Mouse (Mus musculus) embryonic facial prominence, embryonic 15.5 days (tissue): ENCODE results near the gene Pkn3. TPM values are rescaled to one million over a fixed set of nuclear protein-coding genes. Genes with fewer than 3 reads are reported as not detected.

Experiments
- ATAC-seq: fragments of 200-750 bp; cut with Nextera tagmentation; 2 replicates; pipeline ENCODE4 v1.8.0; 2017; ENCODE audit warnings: low read depth, moderate TSS enrichment; ENCODE audit not compliant: insufficient number of reproducible peaks, low FRiP score, low TSS enrichment
- H3K27ac ChIP-seq: fragments of 300-500 bp; sonication (generic); replicated peaks from 2 replicates; pipeline ENCODE4 v1.5.1; 2015; ENCODE audit warnings: mild to moderate bottlenecking, inconsistent platforms
- H3K27me3 ChIP-seq: fragments of 300-500 bp; sonication (generic); 2 replicates; pipeline ENCODE4 v1.6.1; 2015; ENCODE audit warnings: inconsistent platforms
- H3K36me3 ChIP-seq: fragments of 300-500 bp; sonication (generic); 2 replicates; pipeline ENCODE4 v1.6.1; 2015; ENCODE audit warnings: mild to moderate bottlenecking, inconsistent platforms
- H3K4me1 ChIP-seq: fragments of 300-500 bp; sonication (generic); 2 replicates; pipeline ENCODE4 v1.6.1; 2015; ENCODE audit warnings: inconsistent platforms
- H3K4me2 ChIP-seq: fragments of 300-500 bp; sonication (generic); replicated peaks from 2 replicates; pipeline ENCODE4 v1.6.1; 2015; ENCODE audit warnings: mild to moderate bottlenecking, inconsistent platforms
- H3K4me3 ChIP-seq: fragments of 300-500 bp; sonication (generic); replicated peaks from 2 replicates; pipeline ENCODE4 v1.5.1; 2015; ENCODE audit warnings: mild to moderate bottlenecking, inconsistent platforms
- H3K9ac ChIP-seq: fragments of 300-500 bp; sonication (generic); 2 replicates; pipeline ENCODE4 v1.6.1; 2015; ENCODE audit warnings: inconsistent platforms
- H3K9me3 ChIP-seq: fragments of 300-500 bp; sonication (generic); replicated peaks from 2 replicates; pipeline ENCODE4 v1.6.1; 2016; ENCODE audit warnings: inconsistent platforms
- WGBS: fragments of 180-500 bp; shearing (Covaris S2); methylation state at CpG from one replicate; pipeline ENCODE4 v1.1.7; 2015; 5-methylcytosine and 5-hydroxymethylcytosine counted together
- polyA plus RNA-seq: library from polyadenylated mRNA; unstranded; fragments of >200 nt; fragmentation: Nextera tagmentation; extraction: Ambion mirVana; gene quantifications from 2 replicates; pipeline ENCODE4 v1.2.1, GENCODE M21; 2015

The Pkn3 gene
- polyA plus RNA-seq, 1 experiment from 2014 or later = 8.2 TPM

GRCm38 (mm10) chr2:30107646-30108045 lies 30.2 kb downstream of the Pkn3 start:
- no peaks in the 10 kb centered on the region for H3K4me1 ChIP-seq
- H3K9me3 ChIP-seq = no peaks in the 10 kb centered on the region
- no peak overlapping the region for H3K4me2 ChIP-seq
- peak; percentile 31; the same call in 1 of the 2 replicates for ATAC-seq
- no peak overlapping the region for H3K4me3 ChIP-seq
- H3K27me3 ChIP-seq = no peaks in the 10 kb centered on the region
- H3K9ac ChIP-seq = no peak overlapping the region
- peaks cover 92% of the 10 kb centered on the region for H3K36me3 ChIP-seq
- 92% methylated on average over 5 of the region's 5 CpGs for WGBS
- no peak overlapping the region for H3K27ac ChIP-seq

- no peaks in the 10 kb centered on the region for H3K27me3 ChIP-seq
- H3K4me3 ChIP-seq = no peak overlapping the region
- no peak for ATAC-seq
- no peak overlapping the region for H3K9ac ChIP-seq
- H3K36me3 ChIP-seq = peaks cover 92% of the 10 kb centered on the region
- H3K4me1 ChIP-seq = no peaks in the 10 kb centered on the region
- H3K27ac ChIP-seq = no peak overlapping the region
- 86% methylated on average over 4 of the region's 4 CpGs for WGBS
- no peak overlapping the region for H3K4me2 ChIP-seq
- H3K9me3 ChIP-seq = no peaks in the 10 kb centered on the region
Measured at GRCm38 (mm10) chr2:30108260-30108659, 30.8 kb downstream of the Pkn3 start.

- no peak overlapping the region for H3K27ac ChIP-seq
- peaks cover 62% of the 10 kb centered on the region for H3K36me3 ChIP-seq
- no peak overlapping the region for H3K4me3 ChIP-seq
- H3K9me3 ChIP-seq = no peaks in the 10 kb centered on the region
- no peak overlapping the region for H3K4me2 ChIP-seq
- WGBS = 97% methylated on average over 2 of the region's 2 CpGs
- H3K9ac ChIP-seq = no peak overlapping the region
- H3K27me3 ChIP-seq = no peaks in the 10 kb centered on the region
- H3K4me1 ChIP-seq = no peaks in the 10 kb centered on the region
- no peak for ATAC-seq
Measured at GRCm38 (mm10) chr2:30111500-30111899, 34.0 kb downstream of the Pkn3 start.

- H3K4me3 ChIP-seq = no peak overlapping the region
- H3K27ac ChIP-seq = no peak overlapping the region
- ATAC-seq = no peak
- H3K36me3 ChIP-seq = peaks cover 52% of the 10 kb centered on the region
- H3K4me2 ChIP-seq = no peak overlapping the region
- H3K4me1 ChIP-seq = no peaks in the 10 kb centered on the region
- no peaks in the 10 kb centered on the region for H3K9me3 ChIP-seq
- no peaks in the 10 kb centered on the region for H3K27me3 ChIP-seq
- 93% methylated on average over 5 of the region's 5 CpGs for WGBS
- no peak overlapping the region for H3K9ac ChIP-seq
Measured at GRCm38 (mm10) chr2:30112564-30112963, 35.1 kb downstream of the Pkn3 start.

- Histone ChIP-seq H3K27ac (no peak overlapping the region), H3K27me3 (no peaks in the 10 kb centered on the region), H3K4me1 (peaks cover 18% of the 10 kb centered on the region), H3K36me3 (peaks cover 5% of the 10 kb centered on the region; the same call in 1 of the 2 replicates), H3K9me3 (no peaks in the 10 kb centered on the region), H3K4me3 (no peak overlapping the region), H3K4me2 (no peak overlapping the region), H3K9ac (no peak overlapping the region)
- no peak for ATAC-seq
- 33% methylated on average over 6 of the region's 6 CpGs for WGBS
Measured at GRCm38 (mm10) chr2:30119641-30120051, 42.2 kb downstream of the Pkn3 start.

- H3K9me3 ChIP-seq = no peaks in the 10 kb centered on the region
- peaks cover 25% of the 10 kb centered on the region for H3K4me1 ChIP-seq
- no peak overlapping the region for H3K4me3 ChIP-seq
- H3K9ac ChIP-seq = no peak overlapping the region
- H3K27ac ChIP-seq = no peak overlapping the region
- ATAC-seq = no peak
- WGBS = 81% methylated on average over 4 of the region's 4 CpGs
- no peak overlapping the region for H3K4me2 ChIP-seq
- no peaks in the 10 kb centered on the region for H3K27me3 ChIP-seq
- peaks cover 5% of the 10 kb centered on the region; the same call in 1 of the 2 replicates for H3K36me3 ChIP-seq
Measured at GRCm38 (mm10) chr2:30120269-30120668, 42.8 kb downstream of the Pkn3 start.

GRCm38 (mm10) chr2:30122766-30123165 lies 45.3 kb downstream of the Pkn3 start:
- Histone ChIP-seq H3K4me2 (no peak overlapping the region), H3K9ac (no peak overlapping the region), H3K27me3 (no peaks in the 10 kb centered on the region), H3K36me3 (0 out of 2 replicates have a peak, but pooled peaks cover 5% of the 10 kb centered on the region), H3K27ac (no peak overlapping the region), H3K4me3 (no peak overlapping the region; the same call in 1 of the 2 replicates), H3K9me3 (no peaks in the 10 kb centered on the region), H3K4me1 (peaks cover 26% of the 10 kb centered on the region)
- no peak for ATAC-seq
- WGBS = 86% methylated on average over 5 of the region's 5 CpGs

GRCm38 (mm10) chr2:30123729-30124471 lies 46.4 kb downstream of the Pkn3 start:
- ATAC-seq = peak; percentile 51
- WGBS = 2% methylated on average over 42 of the region's 44 CpGs
- Histone ChIP-seq H3K9ac (peak overlapping the region; percentile 78), H3K27me3 (no peaks in the 10 kb centered on the region), H3K27ac (peak overlapping the region; percentile 94), H3K9me3 (no peaks in the 10 kb centered on the region), H3K4me1 (peaks cover 26% of the 10 kb centered on the region), H3K4me2 (peak overlapping the region; percentile 83), H3K36me3 (0 out of 2 replicates have a peak, but pooled peaks cover 5% of the 10 kb centered on the region), H3K4me3 (peak overlapping the region; percentile 80)

GRCm38 (mm10) chr2:30124472-30125274 lies 47.2 kb downstream of the Pkn3 start, which contains the start of gene Zer1:
TSS of gene Zer1 (minus strand) at chr2:30124585.
- peaks cover 26% of the 10 kb centered on the region for H3K4me1 ChIP-seq
- peak within 1 kb of the TSS; percentile 94 for H3K27ac ChIP-seq
- peak; percentile 95 for ATAC-seq
- WGBS = 8% methylated on average over 31 of the region's 31 CpGs
- peak within 1 kb of the TSS; percentile 78 for H3K9ac ChIP-seq
- 0 out of 2 replicates have a peak, but pooled peaks cover 5% of the 10 kb centered on the region for H3K36me3 ChIP-seq
- H3K27me3 ChIP-seq = no peaks in the 10 kb centered on the region
- peak within 1 kb of the TSS; percentile 80 for H3K4me3 ChIP-seq
- peak within 1 kb of the TSS; percentile 83 for H3K4me2 ChIP-seq
- H3K9me3 ChIP-seq = no peaks in the 10 kb centered on the region

- no peak overlapping the region for H3K4me2 ChIP-seq
- H3K27ac ChIP-seq = no peak overlapping the region
- H3K4me1 ChIP-seq = peaks cover 17% of the 10 kb centered on the region
- no peak overlapping the region for H3K9ac ChIP-seq
- no peak for ATAC-seq
- no peaks in the 10 kb centered on the region for H3K27me3 ChIP-seq
- 23% methylated on average over 2 of the region's 2 CpGs for whole genome bisulfite sequencing
- H3K4me3 ChIP-seq = no peak overlapping the region
- no peaks in the 10 kb centered on the region for H3K36me3 ChIP-seq
- no peaks in the 10 kb centered on the region for H3K9me3 ChIP-seq
Measured at GRCm38 (mm10) chr2:30128789-30129188, 51.3 kb downstream of the Pkn3 start.

- Histone ChIP-seq H3K4me2 (no peak overlapping the region), H3K36me3 (no peaks in the 10 kb centered on the region), H3K9me3 (no peaks in the 10 kb centered on the region), H3K4me1 (peaks cover 21% of the 10 kb centered on the region), H3K4me3 (no peak overlapping the region), H3K9ac (no peak overlapping the region), H3K27ac (no peak overlapping the region), H3K27me3 (no peaks in the 10 kb centered on the region)
- 84% methylated on average over 4 of the region's 4 CpGs for WGBS
- ATAC-seq = no peak
Measured at GRCm38 (mm10) chr2:30130156-30130555, 52.7 kb downstream of the Pkn3 start.
